Mouse (Mus musculus) lung, postnatal 0 days (tissue): ENCODE measurements around the gene Prlr.

Source experiments
- CTCF ChIP-seq: IDR thresholded peaks from 2 replicates; pipeline ENCODE4 v1.5.1; 2016; ENCODE audit warnings: antibody characterized with exemption, mild to moderate bottlenecking
- EP300 ChIP-seq: IDR thresholded peaks from 2 replicates; pipeline ENCODE4 v1.6.1; 2016; ENCODE audit warnings: antibody characterized with exemption, mild to moderate bottlenecking, control low read depth

DNA sequence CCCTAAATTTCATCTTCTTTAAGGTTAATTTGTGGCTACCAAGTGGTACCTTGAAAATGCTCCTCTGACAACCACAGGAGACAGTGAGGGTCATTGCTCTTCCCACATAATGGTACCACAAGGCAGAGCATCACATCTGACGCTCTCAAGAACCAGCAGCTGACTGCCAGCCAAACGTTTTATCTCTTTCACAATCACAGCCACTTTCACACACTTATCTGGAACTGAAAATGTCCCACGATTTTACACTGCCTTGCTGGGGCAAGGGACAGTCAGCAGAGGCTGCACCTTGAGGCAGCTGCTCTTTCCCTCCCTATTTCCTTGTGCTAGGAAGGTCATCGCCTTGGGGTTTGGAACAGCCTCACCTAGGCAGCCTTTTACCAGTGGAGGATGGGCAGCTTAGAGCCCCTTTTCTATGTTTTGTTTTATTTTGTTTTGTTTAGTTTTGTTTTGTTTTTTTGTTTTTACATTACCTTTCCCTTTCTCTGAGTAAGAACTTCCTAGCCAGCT, 33.3 kb downstream of the Prlr start:
- no peak for TF ChIP-seq CTCF
- TF ChIP-seq EP300 = no peak
